Mouse (Mus musculus) G1E (cell line): ENCODE data around the gene Pdgfc.

Experiments
- CTCF ChIP-seq: IDR thresholded peaks from 2 replicates; pipeline ENCODE4 v1.5.1; 2012; ENCODE audit warnings: low read depth, low read length, inconsistent platforms, mixed read lengths
- TAL1 ChIP-seq: conservative IDR thresholded peaks from 2 replicates; pipeline ENCODE4 v1.6.1; 2012; ENCODE audit warnings: low read depth, low read length, inconsistent platforms, mixed read lengths

- TF ChIP-seq CTCF, result no peak
- no peak for TF ChIP-seq TAL1
Observed at GRCm38 (mm10) chr3:81017385-81018051, 18.7 kb upstream of the Pdgfc start.
